Mouse (Mus musculus) limb, embryonic 11.5 days (tissue): ENCODE measurements around the gene Lyzl4. TPM values are rescaled to one million over a fixed set of nuclear protein-coding genes. Genes with fewer than 3 reads are reported as not detected.

Experiments
- ATAC-seq: fragments of 200-750 bp; cut with Nextera tagmentation; 2 replicates; pipeline ENCODE4 v1.8.0; 2017; ENCODE audit warnings: low read depth; ENCODE audit not compliant: insufficient number of reproducible peaks, low FRiP score, low TSS enrichment
- DNase-seq: peaks from one replicate; pipeline ENCODE4 v3.0.0-alpha.2; 2015; ENCODE audit warnings: low spot score
- H3K27ac ChIP-seq: fragments of 300-500 bp; sonication (generic); replicated peaks from 2 replicates; pipeline ENCODE4 v1.5.1; 2014; ENCODE audit warnings: low read depth, mild to moderate bottlenecking, low read length
- H3K27me3 ChIP-seq: fragments of 300-500 bp; sonication (generic); 2 replicates; pipeline ENCODE4 v1.6.1; 2014; ENCODE audit warnings: mild to moderate bottlenecking, low read length, mixed read lengths; ENCODE audit not compliant: control insufficient read depth, insufficient read depth
- H3K36me3 ChIP-seq: fragments of 300-500 bp; sonication (generic); 2 replicates; pipeline ENCODE4 v1.6.1; 2014; ENCODE audit warnings: mild to moderate bottlenecking, low read length, moderate library complexity, mixed read lengths; ENCODE audit not compliant: control insufficient read depth, insufficient read depth
- H3K4me1 ChIP-seq: fragments of 300-500 bp; sonication (generic); 2 replicates; pipeline ENCODE4 v1.6.1; 2014; ENCODE audit warnings: low read length, mixed read lengths; ENCODE audit not compliant: control insufficient read depth, insufficient read depth
- H3K4me2 ChIP-seq: fragments of 300-500 bp; sonication (generic); 2 replicates; pipeline ENCODE4 v1.6.1; 2014; ENCODE audit warnings: low read depth, mild to moderate bottlenecking, moderate library complexity; ENCODE audit not compliant: severe bottlenecking
- H3K4me3 ChIP-seq: fragments of 300-500 bp; sonication (generic); 2 replicates; pipeline ENCODE4 v1.5.1; 2014; ENCODE audit warnings: low read depth, low read length
- H3K9ac ChIP-seq: fragments of 300-500 bp; sonication (generic); 2 replicates; pipeline ENCODE4 v1.6.1; 2014; ENCODE audit warnings: mild to moderate bottlenecking, low read length
- H3K9me3 ChIP-seq: fragments of 300-500 bp; sonication (generic); 2 replicates; pipeline ENCODE4 v1.6.1; 2016; ENCODE audit warnings: low read length; ENCODE audit not compliant: control insufficient read depth
- WGBS: fragments of 180-500 bp; shearing (Covaris S2); extraction: QIAGEN DNeasy Blood & Tissue Kit; methylation state at CpG from one replicate; pipeline ENCODE4 v1.1.7; 2014; 5-methylcytosine and 5-hydroxymethylcytosine counted together
- polyA plus RNA-seq: library from polyadenylated mRNA; unstranded; fragments of >200 nt; fragmentation: Nextera tagmentation; extraction: Ambion mirVana; gene quantifications from 2 replicates; pipeline ENCODE4 v1.2.1, GENCODE M21; 2014

Gene Lyzl4
- polyA plus RNA-seq, 1 experiment from 2014 or later: not detected

DNA sequence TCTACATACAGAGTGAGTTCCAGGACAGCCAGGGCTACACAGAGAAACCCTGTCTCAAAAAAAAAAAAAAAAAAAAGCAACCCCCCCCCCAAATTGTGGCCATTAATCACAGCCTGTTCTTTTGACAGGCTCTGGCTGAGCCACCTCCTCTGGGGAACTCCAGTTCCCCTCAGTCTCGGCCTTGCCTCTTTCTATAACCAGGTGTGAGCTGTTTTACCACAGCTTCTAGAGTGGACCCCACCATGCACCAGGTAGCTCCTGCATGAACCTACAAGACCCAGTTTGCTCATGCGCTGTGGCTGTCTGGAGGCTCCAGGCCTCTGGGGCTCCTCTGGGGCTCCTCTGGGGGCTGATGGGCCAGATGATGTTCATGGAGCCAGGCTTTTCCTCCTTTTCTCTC is 33.7 kb upstream of the Lyzl4 start:
- Histone ChIP-seq H3K4me2 (no peak overlapping the region), H3K4me1 (no peaks in the 10 kb centered on the region), H3K27me3 (peaks cover 4% of the 10 kb centered on the region), H3K36me3 (no peaks in the 10 kb centered on the region), H3K27ac (no peak overlapping the region), H3K9me3 (no peaks in the 10 kb centered on the region), H3K4me3 (no peak overlapping the region), H3K9ac (no peak overlapping the region)
- WGBS: 88% methylated on average over 2 of the region's 2 CpGs
- ATAC-seq (no peak), DNase-seq (no peak)

DNA sequence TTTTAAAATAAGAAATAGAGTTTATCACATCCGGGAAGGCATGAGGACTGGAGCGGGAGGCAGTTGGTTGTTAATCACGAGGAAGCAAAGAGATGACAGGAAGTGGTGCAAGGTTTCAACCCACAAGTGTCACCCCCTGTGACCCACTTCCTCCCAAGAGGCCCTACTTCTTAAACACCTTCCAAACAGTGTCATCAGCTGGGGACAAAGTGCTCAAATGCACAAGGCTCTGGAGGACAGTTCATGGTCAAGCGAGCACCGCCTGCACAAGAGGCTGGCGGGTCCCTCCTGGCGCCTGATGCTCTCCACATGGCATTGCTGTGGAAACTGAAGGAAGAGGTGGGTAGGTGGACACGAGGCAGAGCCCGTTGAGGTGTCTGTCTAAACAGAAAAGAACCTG is 33.1 kb upstream of the Lyzl4 start:
- Histone ChIP-seq H3K9me3 (no peaks in the 10 kb centered on the region), H3K9ac (no peak overlapping the region), H3K4me2 (no peak overlapping the region), H3K27me3 (peaks cover 9% of the 10 kb centered on the region), H3K36me3 (no peaks in the 10 kb centered on the region), H3K27ac (no peak overlapping the region), H3K4me1 (no peaks in the 10 kb centered on the region), H3K4me3 (no peak overlapping the region)
- DNase-seq: no peak
- 86% methylated on average over 9 of the region's 9 CpGs for WGBS
- no peak for ATAC-seq

DNA sequence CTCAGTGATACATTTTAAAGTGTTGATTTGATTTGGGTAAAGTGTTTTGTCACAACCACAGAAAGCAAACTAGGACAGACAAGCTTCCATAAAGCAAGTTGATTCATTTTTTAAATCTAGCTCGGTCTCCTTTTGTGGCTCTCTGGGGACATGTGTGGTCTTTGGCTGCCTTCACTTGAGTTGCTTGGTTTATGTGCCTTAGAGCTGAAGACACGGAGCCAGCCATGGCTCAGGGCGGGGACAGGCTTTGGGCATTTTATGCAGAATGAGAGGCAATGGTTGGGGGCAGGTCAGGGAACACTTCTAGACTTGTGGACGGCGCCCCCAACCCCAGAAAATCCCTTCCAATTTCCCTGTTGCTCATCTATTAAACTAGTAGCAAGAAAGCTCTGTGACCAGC is 31.8 kb upstream of the Lyzl4 start:
- Histone ChIP-seq H3K9ac (no peak overlapping the region), H3K36me3 (no peaks in the 10 kb centered on the region), H3K4me2 (no peak overlapping the region), H3K27ac (no peak overlapping the region), H3K4me3 (no peak overlapping the region), H3K9me3 (no peaks in the 10 kb centered on the region), H3K4me1 (no peaks in the 10 kb centered on the region; the same call in 1 of the 2 replicates), H3K27me3 (peaks cover 17% of the 10 kb centered on the region)
- WGBS: 81% methylated on average over 5 of the region's 5 CpGs
- no peak for DNase-seq
- ATAC-seq: no peak

DNA sequence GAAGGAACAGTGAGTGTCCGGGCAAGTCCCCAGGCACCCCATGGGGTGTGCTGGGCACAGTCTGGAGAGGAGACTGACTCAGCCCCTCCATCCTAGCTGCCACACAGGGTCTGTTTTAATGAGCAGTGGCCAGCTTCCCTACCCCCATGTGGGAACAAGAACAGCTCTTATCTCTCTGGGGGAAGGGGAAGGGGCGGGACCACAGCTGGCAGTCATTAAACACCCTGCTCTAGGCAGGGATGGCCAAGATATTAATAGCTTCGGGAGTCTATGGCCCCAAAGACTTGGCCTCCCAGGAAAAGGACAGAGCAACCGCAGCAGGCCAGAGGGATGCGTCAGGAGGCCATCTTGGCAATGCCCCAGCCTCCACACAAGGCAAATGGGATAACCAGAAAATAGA is 30.4 kb upstream of the Lyzl4 start:
- Histone ChIP-seq H3K36me3 (no peaks in the 10 kb centered on the region), H3K4me1 (no peaks in the 10 kb centered on the region; the same call in 1 of the 2 replicates), H3K9me3 (no peaks in the 10 kb centered on the region), H3K9ac (no peak overlapping the region), H3K27me3 (peaks cover 20% of the 10 kb centered on the region), H3K4me3 (no peak overlapping the region), H3K27ac (no peak overlapping the region), H3K4me2 (no peak overlapping the region)
- DNase-seq (no peak), ATAC-seq (no peak)
- 48% methylated on average over 5 of the region's 5 CpGs for WGBS

DNA sequence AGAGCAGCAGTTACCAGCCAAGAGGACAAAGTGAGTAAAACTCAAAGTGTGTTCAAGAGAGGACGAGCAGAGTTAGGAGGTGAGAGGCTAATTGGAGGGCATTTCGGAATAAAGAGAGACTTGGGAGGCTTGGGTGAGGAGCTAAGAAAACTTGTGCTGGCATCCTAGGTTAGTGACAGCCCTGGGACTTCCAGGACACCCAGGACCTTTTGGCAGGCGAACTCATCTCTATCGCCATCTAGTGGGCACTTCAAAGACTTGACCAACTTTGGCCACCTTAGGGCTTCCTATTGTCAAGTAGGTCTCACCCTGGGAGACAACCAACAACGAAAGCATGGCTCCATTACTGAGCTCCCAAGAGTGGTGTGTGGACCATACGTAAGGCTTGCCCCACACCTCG is 29.4 kb upstream of the Lyzl4 start:
- H3K9me3 ChIP-seq: no peaks in the 10 kb centered on the region
- H3K27ac ChIP-seq: no peak overlapping the region
- ATAC-seq (no peak), DNase-seq (peak; percentile 67)
- H3K4me2 ChIP-seq: no peak overlapping the region
- peaks cover 3% of the 10 kb centered on the region; the same call in 1 of the 2 replicates for H3K4me1 ChIP-seq
- 19% methylated on average over 7 of the region's 7 CpGs for WGBS
- H3K4me3 ChIP-seq: no peak overlapping the region
- peaks cover 20% of the 10 kb centered on the region for H3K27me3 ChIP-seq
- no peaks in the 10 kb centered on the region for H3K36me3 ChIP-seq
- H3K9ac ChIP-seq: no peak overlapping the region

DNA sequence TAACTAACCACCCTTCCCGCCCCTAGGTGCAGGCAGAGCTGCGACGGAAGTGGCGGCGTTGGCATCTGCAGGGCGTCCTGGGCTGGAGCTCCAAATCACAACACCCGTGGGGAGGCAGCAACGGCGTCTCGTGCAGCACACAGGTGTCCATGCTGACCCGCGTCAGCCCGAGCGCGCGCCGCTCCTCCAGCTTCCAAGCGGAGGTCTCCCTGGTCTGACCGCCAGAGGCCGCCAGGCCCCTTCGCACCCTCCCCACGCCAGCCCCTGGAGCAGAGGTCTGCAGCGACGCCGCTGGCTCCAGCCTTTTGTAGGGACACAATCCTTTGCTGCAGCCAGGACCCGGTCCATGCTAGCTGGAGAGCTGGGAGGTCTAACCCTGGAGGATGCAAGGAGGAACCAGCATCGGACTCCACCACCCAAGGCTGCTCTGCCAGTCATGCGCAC is 27.5 kb upstream of the Lyzl4 start:
- no peak overlapping the region for H3K27ac ChIP-seq
- peak; percentile 86 for DNase-seq
- H3K4me3 ChIP-seq: peak overlapping the region; percentile 15
- H3K27me3 ChIP-seq: peaks cover 20% of the 10 kb centered on the region
- peaks cover 3% of the 10 kb centered on the region; the same call in 1 of the 2 replicates for H3K4me1 ChIP-seq
- H3K9me3 ChIP-seq: no peaks in the 10 kb centered on the region
- H3K9ac ChIP-seq: no peak overlapping the region
- 1% methylated on average over 28 of the region's 28 CpGs for WGBS
- peak overlapping the region; percentile 47 for H3K4me2 ChIP-seq
- H3K36me3 ChIP-seq: no peaks in the 10 kb centered on the region
- ATAC-seq: peak; percentile 56; the same call in 1 of the 2 replicates

DNA sequence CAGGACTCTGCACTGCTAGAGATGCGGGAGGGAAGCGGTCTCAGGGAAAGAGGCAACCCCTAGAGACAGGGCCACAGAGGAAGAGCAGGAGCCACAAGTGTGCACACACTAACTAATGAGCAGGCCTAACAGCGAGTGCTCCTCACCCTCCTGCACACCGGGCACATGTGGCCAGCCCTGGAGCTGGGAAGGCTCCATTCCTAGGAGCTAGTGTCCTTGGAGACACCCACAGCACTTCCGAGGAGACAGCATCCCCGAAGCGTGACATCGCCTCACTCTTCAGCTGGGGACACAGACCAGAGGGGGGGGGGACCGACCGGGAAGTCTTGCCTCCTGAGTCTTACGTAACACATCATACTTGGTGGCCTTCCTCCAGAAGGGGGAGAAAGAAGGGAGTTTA is 25.9 kb upstream of the Lyzl4 start:
- no peak for DNase-seq
- Histone ChIP-seq H3K4me3 (no peak overlapping the region), H3K9me3 (no peaks in the 10 kb centered on the region), H3K27me3 (peaks cover 20% of the 10 kb centered on the region), H3K4me1 (peaks cover 3% of the 10 kb centered on the region; the same call in 1 of the 2 replicates), H3K9ac (no peak overlapping the region), H3K36me3 (no peaks in the 10 kb centered on the region), H3K4me2 (no peak overlapping the region), H3K27ac (no peak overlapping the region)
- no peak for ATAC-seq
- WGBS: 88% methylated on average over 11 of the region's 11 CpGs

DNA sequence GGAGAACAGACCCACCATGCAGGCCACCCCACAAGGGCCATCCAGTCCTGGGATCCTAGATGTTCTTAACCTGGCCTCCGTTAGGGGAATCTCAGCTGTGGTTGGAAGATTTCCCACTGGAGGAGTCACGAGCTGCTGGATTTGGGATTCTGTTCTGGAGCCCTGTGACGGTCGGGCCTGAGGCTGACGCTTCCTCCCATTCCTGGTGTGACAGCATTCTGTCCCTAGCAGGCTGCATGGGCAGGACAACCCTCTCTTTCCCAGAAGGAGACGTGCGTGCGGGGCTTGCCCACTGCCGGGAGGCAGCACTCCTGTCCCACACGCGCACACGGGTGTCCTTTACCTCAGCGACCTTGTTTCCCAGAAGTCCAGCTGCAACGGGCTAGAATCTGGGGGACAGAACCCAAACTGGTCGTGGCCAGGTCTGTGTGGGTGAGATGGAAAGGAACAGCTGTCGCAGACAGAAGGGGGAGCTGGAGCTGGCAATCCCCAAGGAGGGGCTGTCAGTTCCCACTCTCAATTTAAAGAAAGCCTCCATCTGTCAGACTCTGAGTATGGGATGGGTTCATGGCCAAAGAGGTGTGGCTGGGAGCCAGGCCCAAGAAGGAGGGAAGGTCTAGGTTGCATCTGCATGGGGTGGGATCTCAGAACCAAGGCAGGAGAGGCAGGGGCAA is 25.2 kb upstream of the Lyzl4 start:
- H3K4me3 ChIP-seq: no peak overlapping the region
- peaks cover 20% of the 10 kb centered on the region for H3K27me3 ChIP-seq
- no peak overlapping the region for H3K27ac ChIP-seq
- ATAC-seq (no peak), DNase-seq (no peak)
- 78% methylated on average over 16 of the region's 16 CpGs for WGBS
- no peaks in the 10 kb centered on the region for H3K36me3 ChIP-seq
- no peak overlapping the region for H3K9ac ChIP-seq
- no peak overlapping the region for H3K4me2 ChIP-seq
- no peaks in the 10 kb centered on the region for H3K9me3 ChIP-seq
- H3K4me1 ChIP-seq: peaks cover 3% of the 10 kb centered on the region; the same call in 1 of the 2 replicates

DNA sequence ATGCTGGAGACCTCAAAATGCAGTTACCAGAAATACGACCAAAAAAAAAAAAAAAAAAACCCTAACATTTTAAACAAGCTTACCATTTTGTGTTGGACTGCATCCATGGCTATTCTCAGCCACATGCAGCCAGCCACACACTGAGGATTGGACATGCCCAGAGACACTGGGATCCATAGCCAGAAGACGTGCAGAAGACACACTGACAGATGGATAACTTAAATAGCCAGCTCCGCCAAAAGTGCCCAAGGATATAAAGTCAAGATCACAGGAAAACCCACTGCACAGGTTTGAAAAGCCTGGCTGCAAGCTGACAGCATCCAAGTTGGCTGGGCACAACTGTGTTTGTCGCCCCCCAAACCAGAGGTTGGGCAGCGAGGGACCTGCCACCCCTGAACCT is 22.2 kb upstream of the Lyzl4 start:
- Histone ChIP-seq H3K36me3 (no peaks in the 10 kb centered on the region), H3K27ac (no peak overlapping the region), H3K9ac (no peak overlapping the region), H3K27me3 (peaks cover 5% of the 10 kb centered on the region; the same call in 1 of the 2 replicates), H3K4me3 (no peak overlapping the region), H3K4me1 (0 out of 2 replicates have a peak, but pooled peaks cover 3% of the 10 kb centered on the region), H3K9me3 (no peaks in the 10 kb centered on the region), H3K4me2 (no peak overlapping the region)
- DNase-seq (no peak), ATAC-seq (no peak)
- WGBS: 83% methylated on average over 5 of the region's 5 CpGs
